ENCODE assay signal across 17 mouse cellular contexts in genomic region chr1:42228098-42228497, GRCm38 (mm10).
"Had no signal": no experiment of that assay in that cellular context is flagged by ENCODE, and none has a peak within 500 bp of the region (broad histone marks: within the 10 kb centered on the region; RNA-seq: fewer than 3 reads in every experiment).

No protein-coding gene starts in this region.

- DNase-seq: lung, adult 2 months; lung, postnatal 14 days; lung, postnatal 36 days; right cerebral cortex, postnatal 14 days; thymus, adult 2 months; thymus, postnatal 25 days; thymus, postnatal 4 days had no signal

- H3K27ac ChIP-seq: lung, embryonic 15.5 days; macrophage; midbrain, embryonic 13.5 days; midbrain, embryonic 15.5 days; neural tube, embryonic 12.5 days; stomach, embryonic 15.5 days; stomach, postnatal 0 days had no signal

- H3K36me3 ChIP-seq: lung, embryonic 15.5 days; midbrain, embryonic 13.5 days; midbrain, embryonic 15.5 days; neural tube, embryonic 12.5 days; stomach, embryonic 15.5 days had no signal

- H3K4me2 ChIP-seq: lung, embryonic 15.5 days; midbrain, embryonic 11.5 days; midbrain, embryonic 13.5 days; midbrain, embryonic 15.5 days; neural tube, embryonic 12.5 days; stomach, embryonic 15.5 days had no signal

- H3K4me1 ChIP-seq: megakaryocyte, embryonic 14.5 days; stomach, embryonic 15.5 days had no signal

- ATAC-seq: lung, postnatal 0 days; midbrain, embryonic 13.5 days; midbrain, embryonic 15.5 days had no signal

- H3K9ac ChIP-seq: lung, embryonic 15.5 days; midbrain, embryonic 13.5 days; midbrain, embryonic 15.5 days; neural tube, embryonic 12.5 days; stomach, embryonic 15.5 days had no signal

- H3K4me3 ChIP-seq: lung, embryonic 15.5 days; megakaryocyte, embryonic 14.5 days; midbrain, embryonic 13.5 days; midbrain, embryonic 15.5 days; neural tube, embryonic 12.5 days; stomach, embryonic 15.5 days had no signal

- H3K27me3 ChIP-seq: lung, embryonic 15.5 days; megakaryocyte, embryonic 14.5 days; midbrain, embryonic 13.5 days; midbrain, embryonic 15.5 days; neural tube, embryonic 12.5 days; stomach, embryonic 15.5 days had no signal

- H3K9me3 ChIP-seq: lung, embryonic 15.5 days; midbrain, embryonic 13.5 days; midbrain, embryonic 15.5 days; neural tube, embryonic 12.5 days; stomach, embryonic 15.5 days had no signal
